Mouse (Mus musculus): ENCODE results near the gene Ptprd. TPM values are rescaled to one million over a fixed set of nuclear protein-coding genes. Genes with fewer than 3 reads are reported as not detected.

Ptprd gene
- total and polyA plus RNA-seq, 3 experiments, result not detected

- no peak overlapping the region for H3K4me3 ChIP-seq (ENCODE audit: control insufficient read depth in 1 of 2, insufficient read depth in 1 of 2, low read depth in 2 of 2, low read length in 2 of 2)
- H3K4me1 ChIP-seq (ENCODE audit: control insufficient read depth in 1 of 2, insufficient read depth in 2 of 2, low read length in 2 of 2), result no peaks in the 10 kb centered on the region
- H3K27me3 ChIP-seq (ENCODE audit: control insufficient read depth in 1 of 2, insufficient read depth in 2 of 2, low read length in 2 of 2), result no peaks in the 10 kb centered on the region
- TF ChIP-seq JUND (IDR thresholded peaks at IDR 0.05; ENCODE audit: low read depth, low read length), result no peak
- no peak for TF ChIP-seq CTCF (IDR thresholded peaks at IDR 0.05 in 2 of 3, conservative IDR thresholded peaks at IDR 0.05 in 1 of 3; ENCODE audit: control insufficient read depth in 1 of 3, insufficient read depth in 1 of 3, low read depth in 2 of 3, low read length in 3 of 3, poor library complexity in 1 of 3, severe bottlenecking in 1 of 3)
- TF ChIP-seq MAFK (IDR thresholded peaks at IDR 0.05; ENCODE audit: borderline replicate concordance, low read depth, low read length), result no peak
- no peak for TF ChIP-seq ZC3H11A (IDR thresholded peaks at IDR 0.05; ENCODE audit: low read depth, low read length)
- no peak for TF ChIP-seq ETS1 (IDR thresholded peaks at IDR 0.05; ENCODE audit: low read depth, low read length)
- TF ChIP-seq USF1 (IDR thresholded peaks at IDR 0.05; ENCODE audit: low read depth, low read length), result no peak
- TF ChIP-seq MEF2A (IDR thresholded peaks at IDR 0.05; ENCODE audit: extremely low read depth, insufficient replicate concordance, low read depth, low read length, poor library complexity, severe bottlenecking), result no peak
- TF ChIP-seq ZKSCAN1 (IDR thresholded peaks at IDR 0.05; ENCODE audit: low read depth, low read length), result no peak
- H3K9me3 ChIP-seq (replicated peaks; ENCODE audit: insufficient read depth, low read length), result no peaks in the 10 kb centered on the region
- no peaks in the 10 kb centered on the region for H3K79me2 ChIP-seq (ENCODE audit: control insufficient read depth, insufficient read depth, low read length, poor library complexity)
- H3K36me3 ChIP-seq (ENCODE audit: control insufficient read depth in 1 of 2, insufficient read depth in 2 of 2, low read length in 2 of 2), result no peaks in the 10 kb centered on the region
- no peak overlapping the region for H3K27ac ChIP-seq (ENCODE audit: control insufficient read depth, low read depth, low read length)
- no peak overlapping the region for H3K9ac ChIP-seq (ENCODE audit: control insufficient read depth, low read depth, low read length, poor library complexity, severe bottlenecking)
- DNase-seq (ENCODE audit: low read depth, low spot score), result no peak
These were observed 562.9 kb downstream of the Ptprd start for GRCm38 (mm10) chr4:77648911-77649310.

- Histone ChIP-seq H3K79me2 (ENCODE audit: control insufficient read depth, insufficient read depth, low read length, poor library complexity) (no peaks in the 10 kb centered on the region), H3K4me1 (ENCODE audit: control insufficient read depth in 1 of 2, insufficient read depth in 2 of 2, low read length in 2 of 2) (no peaks in the 10 kb centered on the region), H3K27me3 (ENCODE audit: control insufficient read depth in 1 of 2, insufficient read depth in 2 of 2, low read length in 2 of 2) (no peaks in the 10 kb centered on the region), H3K4me3 (ENCODE audit: control insufficient read depth in 1 of 2, insufficient read depth in 1 of 2, low read depth in 2 of 2, low read length in 2 of 2) (no peak overlapping the region), H3K36me3 (ENCODE audit: control insufficient read depth in 1 of 2, insufficient read depth in 2 of 2, low read length in 2 of 2) (no peaks in the 10 kb centered on the region), H3K9me3 (replicated peaks; ENCODE audit: insufficient read depth, low read length) (no peaks in the 10 kb centered on the region), H3K27ac (ENCODE audit: control insufficient read depth, low read depth, low read length) (no peak overlapping the region), H3K9ac (ENCODE audit: control insufficient read depth, low read depth, low read length, poor library complexity, severe bottlenecking) (no peak overlapping the region)
- no peak for DNase-seq (ENCODE audit: low read depth, low spot score)
- TF ChIP-seq GATA1 (IDR thresholded peaks at IDR 0.05; ENCODE audit: low read depth, low read length) (no peak), ZMIZ1 (IDR thresholded peaks at IDR 0.05; ENCODE audit: low read depth, low read length) (no peak)
These were observed 564.2 kb downstream of the Ptprd start for GRCm38 (mm10) chr4:77647451-77648137.

- no peak overlapping the region for H3K9ac ChIP-seq (ENCODE audit: control insufficient read depth, low read depth, low read length, poor library complexity, severe bottlenecking)
- no peak for TF ChIP-seq MYC (IDR thresholded peaks at IDR 0.05; ENCODE audit: low read depth, low read length)
- TF ChIP-seq MEF2A (IDR thresholded peaks at IDR 0.05; ENCODE audit: extremely low read depth, insufficient replicate concordance, low read depth, low read length, poor library complexity, severe bottlenecking), result no peak
- TF ChIP-seq TBP (IDR thresholded peaks at IDR 0.05; ENCODE audit: low read depth, low read length), result no peak
- no peak for TF ChIP-seq ELF1 (IDR thresholded peaks at IDR 0.05; ENCODE audit: low read depth, low read length)
- TF ChIP-seq MAX (IDR thresholded peaks at IDR 0.05; ENCODE audit: low read length), result no peak
- TF ChIP-seq KAT2A (conservative IDR thresholded peaks at IDR 0.05; ENCODE audit: low read depth, low read length), result no peak
- no peak for TF ChIP-seq GATA1 (IDR thresholded peaks at IDR 0.05; ENCODE audit: low read depth, low read length)
- TF ChIP-seq USF1 (IDR thresholded peaks at IDR 0.05; ENCODE audit: low read depth, low read length), result no peak
- TF ChIP-seq GABPA (IDR thresholded peaks at IDR 0.05; ENCODE audit: low read depth, low read length), result no peak
- H3K27ac ChIP-seq (ENCODE audit: control insufficient read depth, low read depth, low read length), result no peak overlapping the region
- DNase-seq (ENCODE audit: low read depth, low spot score), result no peak
- no peaks in the 10 kb centered on the region for H3K36me3 ChIP-seq (ENCODE audit: control insufficient read depth in 1 of 2, insufficient read depth in 2 of 2, low read length in 2 of 2)
- H3K4me1 ChIP-seq (ENCODE audit: control insufficient read depth in 1 of 2, insufficient read depth in 2 of 2, low read length in 2 of 2), result no peaks in the 10 kb centered on the region
- no peaks in the 10 kb centered on the region for H3K79me2 ChIP-seq (ENCODE audit: control insufficient read depth, insufficient read depth, low read length, poor library complexity)
- H3K9me3 ChIP-seq (replicated peaks; ENCODE audit: insufficient read depth, low read length), result no peaks in the 10 kb centered on the region
- no peaks in the 10 kb centered on the region for H3K27me3 ChIP-seq (ENCODE audit: control insufficient read depth in 1 of 2, insufficient read depth in 2 of 2, low read length in 2 of 2)
- H3K4me3 ChIP-seq (ENCODE audit: control insufficient read depth in 1 of 2, insufficient read depth in 1 of 2, low read depth in 2 of 2, low read length in 2 of 2), result no peak overlapping the region
These were observed 567.3 kb downstream of the Ptprd start for GRCm38 (mm10) chr4:77644435-77644834.

Measured in MEL (cell line).